Mouse (Mus musculus) heart, postnatal 0 days (tissue): ENCODE results near the gene Eya3. TPM values are rescaled to one million over a fixed set of nuclear protein-coding genes. Genes with fewer than 3 reads are reported as not detected.
A peak's percentile ranks its signal among the peaks of the same experiment; 100 is the strongest.

ENCODE experiments used
- ATAC-seq: fragments of 200-750 bp; cut with Nextera tagmentation; 2 replicates; pipeline ENCODE4 v1.8.0; 2017; ENCODE audit warnings: low read depth, moderate number of reproducible peaks, moderate library complexity; ENCODE audit not compliant: insufficient read depth
- DNase-seq: peaks from one replicate; pipeline ENCODE4 v3.0.0-alpha.2; 2016; ENCODE audit warnings: low spot score
- H3K27ac ChIP-seq: fragments of 300-500 bp; sonication (generic); 2 replicates; pipeline ENCODE4 v1.5.1; 2014; ENCODE audit warnings: low read depth, mild to moderate bottlenecking
- H3K27me3 ChIP-seq: fragments of 300-500 bp; sonication (generic); 2 replicates; pipeline ENCODE4 v1.6.1; 2014; ENCODE audit warnings: low read length, mixed read lengths; ENCODE audit not compliant: control insufficient read depth, insufficient read depth
- H3K36me3 ChIP-seq: fragments of 300-500 bp; sonication (generic); replicated peaks from 2 replicates; pipeline ENCODE4 v1.6.1; 2014; ENCODE audit warnings: low read length, mixed read lengths; ENCODE audit not compliant: control insufficient read depth, insufficient read depth
- H3K4me1 ChIP-seq: fragments of 300-500 bp; sonication (generic); 2 replicates; pipeline ENCODE4 v1.6.1; 2014; ENCODE audit warnings: antibody characterized with exemption; ENCODE audit not compliant: control insufficient read depth, insufficient read depth
- H3K4me2 ChIP-seq: fragments of 300-500 bp; sonication (generic); 2 replicates; pipeline ENCODE4 v1.6.1; 2014; ENCODE audit warnings: low read depth, mild to moderate bottlenecking, low read length, moderate library complexity
- H3K4me3 ChIP-seq: fragments of 300-500 bp; sonication (generic); 2 replicates; pipeline ENCODE4 v1.5.1; 2014; ENCODE audit warnings: low read depth, low read length
- H3K9ac ChIP-seq: fragments of 300-500 bp; sonication (generic); replicated peaks from 2 replicates; pipeline ENCODE4 v1.6.1; 2014; ENCODE audit warnings: low read depth, low read length, mixed read lengths
- H3K9me3 ChIP-seq: fragments of 300-500 bp; sonication (generic); replicated peaks from 2 replicates; pipeline ENCODE4 v1.6.1; 2016; ENCODE audit warnings: low read length; ENCODE audit not compliant: control insufficient read depth
- CTCF ChIP-seq: IDR thresholded peaks from 2 replicates; pipeline ENCODE4 v1.5.1; 2016; ENCODE audit warnings: antibody characterized with exemption, control low read depth, low read depth
- EP300 ChIP-seq: IDR thresholded peaks from 2 replicates; pipeline ENCODE4 v1.6.1; 2016; ENCODE audit warnings: antibody characterized with exemption, low read depth
- WGBS: fragments of 180-500 bp; shearing (Covaris S2); extraction: QIAGEN DNeasy Blood & Tissue Kit; methylation state at CpG from one replicate; pipeline ENCODE4 v1.1.7; 2014; 5-methylcytosine and 5-hydroxymethylcytosine counted together
- polyA plus RNA-seq: library from polyadenylated mRNA; unstranded; fragments of >200 nt; fragmentation: Nextera tagmentation; extraction: Ambion mirVana; gene quantifications from 2 replicates; pipeline ENCODE4 v1.2.1, GENCODE M21; 2015
- total RNA-seq: library from RNA; depleted of rRNA; stranded (reverse); fragments of >200 nt; gene quantifications from 2 replicates; pipeline ENCODE4 v1.2.3, GENCODE M21; 2014; ENCODE audit warnings: low replicate concordance; rRNA removed

Gene Eya3
- 22.7 and 54.6 TPM in 2 replicates for total RNA-seq
- polyA plus RNA-seq: 14.0 and 14.5 TPM in 2 replicates

- H3K36me3 ChIP-seq: peaks cover 14% of the 10 kb centered on the region
- WGBS: under 1% methylated on average over 41 of the region's 41 CpGs
- peak; percentile 99 for ATAC-seq
- TF ChIP-seq EP300 (no peak), CTCF (no peak)
- H3K27me3 ChIP-seq: no peaks in the 10 kb centered on the region
- no peaks in the 10 kb centered on the region for H3K9me3 ChIP-seq
- H3K27ac ChIP-seq: peak within 1 kb of the TSS; percentile 91
- peak; percentile 96 for DNase-seq
- no peaks in the 10 kb centered on the region for H3K4me1 ChIP-seq
- peak within 1 kb of the TSS; percentile 78 for H3K4me2 ChIP-seq
- H3K9ac ChIP-seq: peak within 1 kb of the TSS; percentile 79
- H3K4me3 ChIP-seq: peak within 1 kb of the TSS; percentile 88
Observed at GRCm38 (mm10) chr4:132638461-132639190, at the start of gene Eya3. Gene Eya3 (plus strand): TSS chr4:132638987.

- ATAC-seq: no peak
- no peak overlapping the region for H3K27ac ChIP-seq
- no peak overlapping the region for H3K9ac ChIP-seq
- no peak for DNase-seq
- H3K36me3 ChIP-seq: no peaks in the 10 kb centered on the region
- WGBS: 81% methylated on average over 10 of the region's 10 CpGs
- H3K9me3 ChIP-seq: no peaks in the 10 kb centered on the region
- H3K4me2 ChIP-seq: no peak overlapping the region
- no peak for TF ChIP-seq EP300
- no peak for TF ChIP-seq CTCF
- H3K4me1 ChIP-seq: peaks cover 6% of the 10 kb centered on the region; the same call in 1 of the 2 replicates
- H3K27me3 ChIP-seq: no peaks in the 10 kb centered on the region
- no peak overlapping the region for H3K4me3 ChIP-seq
Observed at GRCm38 (mm10) chr4:132590642-132591041, 48.1 kb upstream of the Eya3 start.

- Histone ChIP-seq H3K9ac (no peak overlapping the region), H3K4me2 (no peak overlapping the region), H3K27me3 (no peaks in the 10 kb centered on the region), H3K4me1 (peaks cover 10% of the 10 kb centered on the region; the same call in 1 of the 2 replicates), H3K9me3 (no peaks in the 10 kb centered on the region), H3K36me3 (no peaks in the 10 kb centered on the region), H3K4me3 (no peak overlapping the region), H3K27ac (no peak overlapping the region)
- 86% methylated on average over 9 of the region's 9 CpGs for WGBS
- no peak for DNase-seq
- TF ChIP-seq EP300: no peak
- no peak for TF ChIP-seq CTCF
- no peak for ATAC-seq
Observed at GRCm38 (mm10) chr4:132592958-132593357, 45.8 kb upstream of the Eya3 start.

- no peak for DNase-seq
- H3K27ac ChIP-seq: no peak overlapping the region
Observed at GRCm38 (mm10) chr4:132594191-132594590, 44.6 kb upstream of the Eya3 start.

GRCm38 (mm10) chr4:132598861-132599260, 39.9 kb upstream of the Eya3 start:
- Histone ChIP-seq H3K4me2 (no peak overlapping the region), H3K4me1 (peaks cover 13% of the 10 kb centered on the region; the same call in 1 of the 2 replicates), H3K27me3 (no peaks in the 10 kb centered on the region), H3K27ac (no peak overlapping the region), H3K9me3 (no peaks in the 10 kb centered on the region), H3K4me3 (no peak overlapping the region), H3K9ac (no peak overlapping the region), H3K36me3 (no peaks in the 10 kb centered on the region)
- ATAC-seq: no peak
- WGBS: 88% methylated on average over 2 of the region's 2 CpGs
- TF ChIP-seq EP300 (no peak), CTCF (no peak)
- DNase-seq: no peak

More at GRCm38 (mm10) chr4:132594191-132594590, 44.6 kb upstream of the Eya3 start:
- TF ChIP-seq EP300: no peak
- no peak for TF ChIP-seq CTCF
- Histone ChIP-seq H3K4me3 (no peak overlapping the region), H3K9me3 (no peaks in the 10 kb centered on the region), H3K4me2 (no peak overlapping the region), H3K9ac (no peak overlapping the region), H3K4me1 (peaks cover 10% of the 10 kb centered on the region; the same call in 1 of the 2 replicates), H3K36me3 (no peaks in the 10 kb centered on the region), H3K27me3 (no peaks in the 10 kb centered on the region)
- peak; percentile 41 for ATAC-seq
- WGBS: 30% methylated on average over 4 of the region's 4 CpGs
